Mouse (Mus musculus) right cerebral cortex, postnatal 14 days (tissue): Measurements from ENCODE around the gene Nom1.

Experiments
- DNase-seq: peaks from one replicate; pipeline ENCODE4 v3.0.0; 2022

Nom1 gene

GRCm38 (mm10) chr5:29471396-29471795 lies 36.9 kb downstream of the Nom1 start:
- DNase-seq, result no peak

- no peak for DNase-seq
These were observed 37.6 kb downstream of the Nom1 start for GRCm38 (mm10) chr5:29471855-29472665.

GRCm38 (mm10) chr5:29473551-29474245 lies 39.2 kb downstream of the Nom1 start:
- no peak for DNase-seq

GRCm38 (mm10) chr5:29474246-29474960 lies 39.9 kb downstream of the Nom1 start:
- DNase-seq, result no peak

- no peak for DNase-seq
These were observed 40.6 kb downstream of the Nom1 start for GRCm38 (mm10) chr5:29475041-29475440.

- DNase-seq, result no peak
These were observed 41.1 kb downstream of the Nom1 start for GRCm38 (mm10) chr5:29475556-29475955.

GRCm38 (mm10) chr5:29476021-29476420 lies 41.6 kb downstream of the Nom1 start:
- DNase-seq, result no peak

- no peak for DNase-seq
These were observed 43.2 kb downstream of the Nom1 start for GRCm38 (mm10) chr5:29477474-29478207.

- DNase-seq, result no peak
These were observed 44.0 kb downstream of the Nom1 start, which contains the start of gene Mnx1 for GRCm38 (mm10) chr5:29478208-29479197. Mnx1 (minus strand) TSS chr5:29478470.

GRCm38 (mm10) chr5:29479198-29479593 lies 44.7 kb downstream of the Nom1 start:
- no peak for DNase-seq

- DNase-seq, result no peak
These were observed 49.3 kb downstream of the Nom1 start for GRCm38 (mm10) chr5:29483801-29484200.

- DNase-seq, result no peak
These were observed 50.8 kb downstream of the Nom1 start for GRCm38 (mm10) chr5:29484965-29485940.

- DNase-seq, result no peak
These were observed 51.5 kb downstream of the Nom1 start for GRCm38 (mm10) chr5:29485941-29486320.

- DNase-seq, result no peak
These were observed 52.9 kb downstream of the Nom1 start for GRCm38 (mm10) chr5:29487321-29487720.

GRCm38 (mm10) chr5:29507013-29507412 lies 72.5 kb downstream of the Nom1 start:
- DNase-seq, result no peak
